ENCODE assay signal across 12 mouse cellular contexts in genomic region chr4:155739741-155740636, GRCm38 (mm10). TPM values are rescaled to one million over a fixed set of nuclear protein-coding genes. Genes with fewer than 3 reads are reported as not detected.
DNase-seq lines count a peak whose midpoint lies in the region; ATAC-seq and TF ChIP-seq lines count a peak whose summit lies in the region.
"Had no signal": no experiment of that assay in that cellular context is flagged by ENCODE, and none has a peak within 500 bp of the region (broad histone marks: within the 10 kb centered on the region; RNA-seq: fewer than 3 reads in every experiment).

No protein-coding gene starts in this region.

- no peaks in the 10 kb centered on the region for H3K27me3 ChIP-seq in forebrain, embryonic 10.5 days (ENCODE audit: poor library complexity, severe bottlenecking)
- no peaks in the 10 kb centered on the region for H3K27me3 ChIP-seq in forebrain, postnatal 0 days (ENCODE audit: insufficient read depth, low read length)
- no peaks in the 10 kb centered on the region for H3K27me3 ChIP-seq in kidney, embryonic 14.5 days (ENCODE audit: control insufficient read depth, insufficient read depth, low read length)
- H3K27me3 ChIP-seq in ES-Bruce4 (ENCODE audit: control insufficient read depth, insufficient read depth, low read length, poor library complexity, severe bottlenecking), result no peaks in the 10 kb centered on the region
- H3K27me3 ChIP-seq: heart, embryonic 15.5 days had no signal

- no peaks in the 10 kb centered on the region for H3K9me3 ChIP-seq in forebrain, embryonic 10.5 days
- no peaks in the 10 kb centered on the region for H3K9me3 ChIP-seq in forebrain, postnatal 0 days (ENCODE audit: low read length)
- H3K9me3 ChIP-seq in kidney, embryonic 14.5 days (ENCODE audit: control insufficient read depth, low read length), result no peaks in the 10 kb centered on the region
- no peaks in the 10 kb centered on the region for H3K9me3 ChIP-seq in ES-Bruce4 (replicated peaks; ENCODE audit: control insufficient read depth, insufficient read depth, low read length, poor library complexity, severe bottlenecking)
- H3K9me3 ChIP-seq: heart, embryonic 15.5 days had no signal

- DNase-seq in forebrain, embryonic 10.5 days (ENCODE audit: extremely low spot score, low spot score), result no peak
- no peak for DNase-seq in forebrain, postnatal 0 days
- DNase-seq in kidney, adult 9 months, result peak; percentile 21
- DNase-seq in cerebellum, adult 9-10 months, result peak; percentile 84
- DNase-seq in lung, postnatal 25 days (ENCODE audit: low spot score), result no peak
- DNase-seq: layer of hippocampus, adult 9-11 months; right cerebral cortex, adult 18-20 months had no signal

- H3K27ac ChIP-seq in forebrain, embryonic 10.5 days, result no peak overlapping the region
- no peak overlapping the region for H3K27ac ChIP-seq in forebrain, postnatal 0 days (ENCODE audit: low read depth, low read length)
- H3K27ac ChIP-seq in kidney, embryonic 14.5 days (ENCODE audit: low read depth, low read length), result no peak overlapping the region
- H3K27ac ChIP-seq in ES-Bruce4 (ENCODE audit: insufficient read depth, low read length), result no peak overlapping the region
- H3K27ac ChIP-seq: heart, embryonic 15.5 days; liver, embryonic 14.5 days had no signal

- no peak for TF ChIP-seq CTCF in forebrain, postnatal 0 days (IDR thresholded peaks at IDR 0.05; ENCODE audit: low read depth)
- no peak for TF ChIP-seq CTCF in ES-Bruce4 (IDR thresholded peaks at IDR 0.05; ENCODE audit: low read depth, low read length)

- WGBS in forebrain, embryonic 10.5 days, result 84% methylated on average over 37 of the region's 37 CpGs
- WGBS in forebrain, postnatal 0 days, result 68% methylated on average over 37 of the region's 37 CpGs
- 90% methylated on average over 37 of the region's 37 CpGs for WGBS in kidney, embryonic 14.5 days

- H3K4me2 ChIP-seq in forebrain, postnatal 0 days (ENCODE audit: low read depth), result no peak overlapping the region
- no peak overlapping the region for H3K4me2 ChIP-seq in kidney, embryonic 14.5 days (replicated peaks; ENCODE audit: low read depth, low read length)
- H3K4me2 ChIP-seq: heart, embryonic 15.5 days had no signal

- H3K4me3 ChIP-seq in forebrain, embryonic 10.5 days, result peak overlapping the region; percentile 16; the same call in 1 of the 2 replicates
- H3K4me3 ChIP-seq in forebrain, postnatal 0 days (ENCODE audit: low read depth, low read length), result no peak overlapping the region
- H3K4me3 ChIP-seq in kidney, embryonic 14.5 days (ENCODE audit: low read length), result no peak overlapping the region
- peak overlapping the region; percentile 35 for H3K4me3 ChIP-seq in ES-Bruce4 (ENCODE audit: low read depth, low read length)
- H3K4me3 ChIP-seq: heart, embryonic 15.5 days had no signal

- TF ChIP-seq POLR2A in ES-Bruce4 (IDR thresholded peaks at IDR 0.05; ENCODE audit: insufficient read depth, low read length), result no peak

- H3K4me1 ChIP-seq in forebrain, embryonic 10.5 days, result peaks cover 28% of the 10 kb centered on the region
- H3K4me1 ChIP-seq in forebrain, postnatal 0 days (ENCODE audit: insufficient read depth), result peaks cover 14% of the 10 kb centered on the region; the same call in 1 of the 2 replicates
- peaks cover 9% of the 10 kb centered on the region for H3K4me1 ChIP-seq in kidney, embryonic 14.5 days (ENCODE audit: control insufficient read depth, insufficient read depth, low read length)
- H3K4me1 ChIP-seq in ES-Bruce4 (ENCODE audit: control insufficient read depth, insufficient read depth, low read length), result peaks cover 3% of the 10 kb centered on the region

- H3K9ac ChIP-seq in forebrain, postnatal 0 days, result no peak overlapping the region
- H3K9ac ChIP-seq in kidney, embryonic 14.5 days (ENCODE audit: low read depth, low read length), result no peak overlapping the region
- H3K9ac ChIP-seq in ES-Bruce4 (ENCODE audit: low read depth, poor library complexity, severe bottlenecking), result peak overlapping the region; percentile 25; the same call in 1 of the 2 replicates
- H3K9ac ChIP-seq: heart, embryonic 15.5 days; liver, embryonic 14.5 days had no signal

- no peak for TF ChIP-seq EP300 in ES-Bruce4 (IDR thresholded peaks at IDR 0.05; ENCODE audit: insufficient read depth, low read depth, low read length)

- peaks cover 79% of the 10 kb centered on the region for H3K36me3 ChIP-seq in forebrain, embryonic 10.5 days (replicated peaks)
- H3K36me3 ChIP-seq in forebrain, postnatal 0 days (ENCODE audit: insufficient read depth), result peaks cover 74% of the 10 kb centered on the region
- H3K36me3 ChIP-seq in kidney, embryonic 14.5 days (ENCODE audit: control insufficient read depth, insufficient read depth, low read length), result peaks cover 61% of the 10 kb centered on the region
- peaks cover 28% of the 10 kb centered on the region for H3K36me3 ChIP-seq in ES-Bruce4 (ENCODE audit: control insufficient read depth, insufficient read depth, low read length, poor library complexity, severe bottlenecking)

- ATAC-seq in forebrain, postnatal 0 days, result no peak
- ATAC-seq in kidney, embryonic 14.5 days (ENCODE audit: low FRiP score, low TSS enrichment), result no peak
- no peak for ATAC-seq in monocyte, adult 5-6 weeks (replicated peaks; ENCODE audit: insufficient number of reproducible peaks, low FRiP score, low TSS enrichment, poor library complexity, severe bottlenecking)

RNA-seq across cellular contexts. Expression of gene Tmem240, which starts 5.4 kb away (rescaled TPM):
- polyA plus RNA-seq in forebrain, embryonic 10.5 days (2016; fragmentation: Nextera tagmentation; extraction: Ambion mirVana), result 0.36 and 0.77 TPM in 2 replicates
- 43.4 and 55.2 TPM in 2 replicates for total RNA-seq in forebrain, postnatal 0 days (2014; rRNA removed)
- 19.1 and 23.8 TPM in 2 replicates for polyA plus RNA-seq in forebrain, postnatal 0 days (2015; fragmentation: Nextera tagmentation; extraction: Ambion mirVana)
- 0.49 and 0.88 TPM in 2 replicates for polyA plus RNA-seq in kidney, embryonic 14.5 days (2014; fragmentation: Nextera tagmentation; extraction: Ambion mirVana)
- polyA plus RNA-seq in ES-Bruce4 (2011; ENCODE audit: insufficient read depth, insufficient read length, low read depth, missing spikeins), result 0.21 and 0.54 TPM in 2 replicates
- total RNA-seq in monocyte, adult 5-6 weeks (2017), result 0.10 to 0.86 TPM in 2 of 3 replicates, not detected in the other

RNA-seq across cellular contexts. Expression of gene Atad3a, which starts 20.9 kb away (rescaled TPM):
- 141 and 149 TPM in 2 replicates for polyA plus RNA-seq in forebrain, embryonic 10.5 days (2016; fragmentation: Nextera tagmentation; extraction: Ambion mirVana)
- 72.3 and 79.2 TPM in 2 replicates for total RNA-seq in forebrain, postnatal 0 days (2014; rRNA removed)
- polyA plus RNA-seq in forebrain, postnatal 0 days (2015; fragmentation: Nextera tagmentation; extraction: Ambion mirVana), result 61.3 and 68.6 TPM in 2 replicates
- polyA plus RNA-seq in kidney, embryonic 14.5 days (2014; fragmentation: Nextera tagmentation; extraction: Ambion mirVana), result 85.8 and 112 TPM in 2 replicates
- 78.2 and 89.5 TPM in 2 replicates for polyA plus RNA-seq in ES-Bruce4 (2011; ENCODE audit: insufficient read depth, insufficient read length, low read depth, missing spikeins)
- total RNA-seq in monocyte, adult 5-6 weeks (2017), result 24.8 to 30.3 TPM (median 26.4 TPM) in 3 replicates

RNA-seq across cellular contexts. Expression of gene Vwa1, which starts 34.5 kb away (rescaled TPM):
- 9.7 and 11.3 TPM in 2 replicates for polyA plus RNA-seq in forebrain, embryonic 10.5 days (2016; fragmentation: Nextera tagmentation; extraction: Ambion mirVana)
- total RNA-seq in forebrain, postnatal 0 days (2014; rRNA removed), result 27.9 and 29.6 TPM in 2 replicates
- 22.9 and 24.8 TPM in 2 replicates for polyA plus RNA-seq in forebrain, postnatal 0 days (2015; fragmentation: Nextera tagmentation; extraction: Ambion mirVana)
- 4.1 and 4.9 TPM in 2 replicates for polyA plus RNA-seq in kidney, embryonic 14.5 days (2014; fragmentation: Nextera tagmentation; extraction: Ambion mirVana)
- 0.67 and 0.99 TPM in 2 replicates for polyA plus RNA-seq in ES-Bruce4 (2011; ENCODE audit: insufficient read depth, insufficient read length, low read depth, missing spikeins)
- 0.49 to 1.3 TPM in 2 of 3 replicates, not detected in the other for total RNA-seq in monocyte, adult 5-6 weeks (2017)

RNA-seq across cellular contexts. Expression of gene Ssu72, which starts 35.4 kb away (rescaled TPM):
- 163 and 164 TPM in 2 replicates for polyA plus RNA-seq in forebrain, embryonic 10.5 days (2016; fragmentation: Nextera tagmentation; extraction: Ambion mirVana)
- total RNA-seq in forebrain, postnatal 0 days (2014; rRNA removed), result 103 and 121 TPM in 2 replicates
- 164 and 176 TPM in 2 replicates for polyA plus RNA-seq in forebrain, postnatal 0 days (2015; fragmentation: Nextera tagmentation; extraction: Ambion mirVana)
- 149 and 178 TPM in 2 replicates for polyA plus RNA-seq in kidney, embryonic 14.5 days (2014; fragmentation: Nextera tagmentation; extraction: Ambion mirVana)
- 144 and 151 TPM in 2 replicates for polyA plus RNA-seq in ES-Bruce4 (2011; ENCODE audit: insufficient read depth, insufficient read length, low read depth, missing spikeins)
- 131 to 171 TPM (median 143 TPM) in 3 replicates for total RNA-seq in monocyte, adult 5-6 weeks (2017)

RNA-seq across cellular contexts. Expression of gene Tmem88b, which starts 45.7 kb away (rescaled TPM):
- polyA plus RNA-seq in forebrain, embryonic 10.5 days (2016; fragmentation: Nextera tagmentation; extraction: Ambion mirVana), result 0.24 and 0.27 TPM in 2 replicates
- total RNA-seq in forebrain, postnatal 0 days (2014; rRNA removed), result 0.14 and 0.38 TPM in 2 replicates
- polyA plus RNA-seq in forebrain, postnatal 0 days (2015; fragmentation: Nextera tagmentation; extraction: Ambion mirVana), result 0.24 and 0.38 TPM in 2 replicates
- polyA plus RNA-seq in kidney, embryonic 14.5 days (2014; fragmentation: Nextera tagmentation; extraction: Ambion mirVana), result 0.20 and 0.32 TPM in 2 replicates
- 0.26 and 0.40 TPM in 2 replicates for polyA plus RNA-seq in ES-Bruce4 (2011; ENCODE audit: insufficient read depth, insufficient read length, low read depth, missing spikeins)
- not detected in 3 replicates for total RNA-seq in monocyte, adult 5-6 weeks (2017)

Comparison
In these comparisons a context has a peak if more than half of its experiments do, and no peak if none do; other contexts are left out.
1. H3K4me3 ChIP-seq: peak in forebrain, embryonic 10.5 days (single experiment) and ES-Bruce4 (single experiment); none in forebrain, postnatal 0 days (single experiment) and kidney, embryonic 14.5 days (single experiment).
2. RNA of gene Tmem240, which starts 5.4 kb away (polyA plus RNA-seq): 19.1 to 23.8 TPM in forebrain, postnatal 0 days; 0.49 to 0.88 TPM in kidney, embryonic 14.5 days, 0.21 to 0.54 TPM in ES-Bruce4 and 0.36 to 0.77 TPM in forebrain, embryonic 10.5 days; every median in the first group is over 10 times any median in the second.
3. DNase-seq: peak in kidney, adult 9 months (single experiment) and cerebellum, adult 9-10 months (single experiment); none in forebrain, embryonic 10.5 days (single experiment), forebrain, postnatal 0 days (single experiment) and lung, postnatal 25 days (single experiment).